Mouse (Mus musculus) macrophage (primary cell): ENCODE measurements around the gene Sarm1. TPM values are rescaled to one million over a fixed set of nuclear protein-coding genes. Genes with fewer than 3 reads are reported as not detected.

ENCODE experiments used
- H3K27ac ChIP-seq: fragments of 350-480 bp; formaldehyde crosslinking; 2 replicates; pipeline ENCODE4 v1.9.0; 2021
- H3K36me3 ChIP-seq: fragments of 350-480 bp; formaldehyde crosslinking; 2 replicates; pipeline ENCODE4 v1.9.0; 2021; ENCODE audit errors: inconsistent target
- H3K4me3 ChIP-seq: fragments of 350-480 bp; formaldehyde crosslinking; 2 replicates; pipeline ENCODE4 v1.9.0; 2021; ENCODE audit errors: inconsistent target
- H3K79me2 ChIP-seq: fragments of 350-480 bp; formaldehyde crosslinking; 2 replicates; pipeline ENCODE4 v1.9.0; 2021; ENCODE audit errors: inconsistent target
- WGBS: methylation state at CpG from one replicate; pipeline ENCODE4 v1.1.7; 2026; ENCODE audit warnings: inconsistent platforms; ENCODE audit not compliant: missing documents; 5-methylcytosine and 5-hydroxymethylcytosine counted together
- polyA plus RNA-seq: library from polyadenylated mRNA; stranded (reverse); fragments of 250-400 nt; gene quantifications from 3 replicates; pipeline ENCODE4 v1.2.4, GENCODE M21; 2018; ENCODE audit warnings: inconsistent platforms

The Sarm1 gene
- polyA plus RNA-seq, 1 experiment from 2014 or later, result 0.16 TPM

GRCm38 (mm10) chr11:78462669-78463068 is 34.9 kb downstream of the Sarm1 start:
- Histone ChIP-seq H3K36me3 (no peaks in the 10 kb centered on the region), H3K79me2 (no peaks in the 10 kb centered on the region), H3K4me3 (no peak overlapping the region), H3K27ac (no peak overlapping the region)
- WGBS, result 89% methylated on average over 4 of the region's 5 CpGs

- 88% methylated on average over 1 of the region's 1 CpGs for WGBS
- Histone ChIP-seq H3K4me3 (no peak overlapping the region), H3K36me3 (no peaks in the 10 kb centered on the region), H3K79me2 (no peaks in the 10 kb centered on the region), H3K27ac (no peak overlapping the region)
Observed at GRCm38 (mm10) chr11:78461894-78462293, 35.7 kb downstream of the Sarm1 start.

GRCm38 (mm10) chr11:78458740-78459139 is 38.8 kb downstream of the Sarm1 start:
- no peaks in the 10 kb centered on the region for H3K79me2 ChIP-seq
- H3K36me3 ChIP-seq, result no peaks in the 10 kb centered on the region
- WGBS, result 13% methylated on average over 17 of the region's 17 CpGs
- H3K4me3 ChIP-seq, result no peak overlapping the region
- H3K27ac ChIP-seq, result no peak overlapping the region

- no peak overlapping the region for H3K4me3 ChIP-seq
- 33% methylated on average over 5 of the region's 5 CpGs for WGBS
- no peaks in the 10 kb centered on the region for H3K79me2 ChIP-seq
- H3K36me3 ChIP-seq, result no peaks in the 10 kb centered on the region
- H3K27ac ChIP-seq, result no peak overlapping the region
Observed at GRCm38 (mm10) chr11:78455308-78455707, 42.2 kb downstream of the Sarm1 start.

GRCm38 (mm10) chr11:78454276-78454675 is 43.3 kb downstream of the Sarm1 start:
- Histone ChIP-seq H3K4me3 (no peak overlapping the region), H3K27ac (no peak overlapping the region), H3K36me3 (no peaks in the 10 kb centered on the region), H3K79me2 (no peaks in the 10 kb centered on the region)
- WGBS, result 71% methylated on average over 6 of the region's 7 CpGs

GRCm38 (mm10) chr11:78453675-78454074 is 43.9 kb downstream of the Sarm1 start:
- 20% methylated on average over 4 of the region's 4 CpGs for WGBS
- H3K36me3 ChIP-seq, result no peaks in the 10 kb centered on the region
- H3K79me2 ChIP-seq, result no peaks in the 10 kb centered on the region
- H3K4me3 ChIP-seq, result no peak overlapping the region
- H3K27ac ChIP-seq, result no peak overlapping the region

GRCm38 (mm10) chr11:78450337-78450736 is 47.2 kb downstream of the Sarm1 start:
- 0% methylated on average over 2 of the region's 2 CpGs for WGBS
- no peaks in the 10 kb centered on the region for H3K36me3 ChIP-seq
- H3K27ac ChIP-seq, result no peak overlapping the region
- H3K4me3 ChIP-seq, result no peak overlapping the region
- H3K79me2 ChIP-seq, result no peaks in the 10 kb centered on the region

GRCm38 (mm10) chr11:78448242-78448641 is 49.3 kb downstream of the Sarm1 start:
- Histone ChIP-seq H3K4me3 (no peak overlapping the region), H3K36me3 (no peaks in the 10 kb centered on the region), H3K79me2 (no peaks in the 10 kb centered on the region), H3K27ac (no peak overlapping the region)
- 100% methylated on average over 1 of the region's 1 CpGs for WGBS

GRCm38 (mm10) chr11:78447168-78447567 is 50.4 kb downstream of the Sarm1 start:
- H3K4me3 ChIP-seq, result no peak overlapping the region
- 39% methylated on average over 3 of the region's 3 CpGs for WGBS
- H3K36me3 ChIP-seq, result no peaks in the 10 kb centered on the region
- H3K79me2 ChIP-seq, result no peaks in the 10 kb centered on the region
- H3K27ac ChIP-seq, result no peak overlapping the region

- Histone ChIP-seq H3K79me2 (no peaks in the 10 kb centered on the region), H3K4me3 (no peak overlapping the region), H3K36me3 (no peaks in the 10 kb centered on the region), H3K27ac (no peak overlapping the region)
- 92% methylated on average over 5 of the region's 5 CpGs for WGBS
Observed at GRCm38 (mm10) chr11:78443115-78443514, 54.4 kb downstream of the Sarm1 start.

- WGBS, result 85% methylated on average over 3 of the region's 3 CpGs
- H3K36me3 ChIP-seq, result no peaks in the 10 kb centered on the region
- no peaks in the 10 kb centered on the region for H3K79me2 ChIP-seq
- H3K27ac ChIP-seq, result no peak overlapping the region
- no peak overlapping the region for H3K4me3 ChIP-seq
Observed at GRCm38 (mm10) chr11:78438399-78438930, 59.1 kb downstream of the Sarm1 start.

GRCm38 (mm10) chr11:78437182-78437581 is 60.4 kb downstream of the Sarm1 start:
- Histone ChIP-seq H3K79me2 (no peaks in the 10 kb centered on the region), H3K36me3 (no peaks in the 10 kb centered on the region), H3K27ac (no peak overlapping the region), H3K4me3 (no peak overlapping the region)
- 91% methylated on average over 7 of the region's 7 CpGs for WGBS

GRCm38 (mm10) chr11:78435776-78436349 is 61.7 kb downstream of the Sarm1 start:
- WGBS, result 26% methylated on average over 19 of the region's 19 CpGs
- Histone ChIP-seq H3K27ac (no peak overlapping the region), H3K4me3 (no peak overlapping the region), H3K36me3 (no peaks in the 10 kb centered on the region), H3K79me2 (no peaks in the 10 kb centered on the region)

GRCm38 (mm10) chr11:78434052-78434451 is 63.5 kb downstream of the Sarm1 start:
- Histone ChIP-seq H3K79me2 (no peaks in the 10 kb centered on the region), H3K27ac (no peak overlapping the region), H3K36me3 (no peaks in the 10 kb centered on the region), H3K4me3 (no peak overlapping the region)
- WGBS, result 94% methylated on average over 4 of the region's 4 CpGs

GRCm38 (mm10) chr11:78431176-78431575 is 66.4 kb downstream of the Sarm1 start:
- Histone ChIP-seq H3K36me3 (no peaks in the 10 kb centered on the region), H3K79me2 (no peaks in the 10 kb centered on the region), H3K27ac (no peak overlapping the region), H3K4me3 (no peak overlapping the region)
- WGBS, result 89% methylated on average over 10 of the region's 10 CpGs
